Mouse (Mus musculus) lung, postnatal 0 days (tissue): ENCODE measurements at regions not wholly inside any gene's neighbourhood (a gene's known extent, or its start where the extent isn't known, plus 50 kb on each side); places are given as distances from the start of the nearest gene placed in this dataset.

ENCODE experiments used
- CTCF ChIP-seq: IDR thresholded peaks from 2 replicates; pipeline ENCODE4 v1.5.1; 2016; ENCODE audit warnings: antibody characterized with exemption, mild to moderate bottlenecking
- EP300 ChIP-seq: IDR thresholded peaks from 2 replicates; pipeline ENCODE4 v1.6.1; 2016; ENCODE audit warnings: antibody characterized with exemption, mild to moderate bottlenecking, control low read depth

DNA sequence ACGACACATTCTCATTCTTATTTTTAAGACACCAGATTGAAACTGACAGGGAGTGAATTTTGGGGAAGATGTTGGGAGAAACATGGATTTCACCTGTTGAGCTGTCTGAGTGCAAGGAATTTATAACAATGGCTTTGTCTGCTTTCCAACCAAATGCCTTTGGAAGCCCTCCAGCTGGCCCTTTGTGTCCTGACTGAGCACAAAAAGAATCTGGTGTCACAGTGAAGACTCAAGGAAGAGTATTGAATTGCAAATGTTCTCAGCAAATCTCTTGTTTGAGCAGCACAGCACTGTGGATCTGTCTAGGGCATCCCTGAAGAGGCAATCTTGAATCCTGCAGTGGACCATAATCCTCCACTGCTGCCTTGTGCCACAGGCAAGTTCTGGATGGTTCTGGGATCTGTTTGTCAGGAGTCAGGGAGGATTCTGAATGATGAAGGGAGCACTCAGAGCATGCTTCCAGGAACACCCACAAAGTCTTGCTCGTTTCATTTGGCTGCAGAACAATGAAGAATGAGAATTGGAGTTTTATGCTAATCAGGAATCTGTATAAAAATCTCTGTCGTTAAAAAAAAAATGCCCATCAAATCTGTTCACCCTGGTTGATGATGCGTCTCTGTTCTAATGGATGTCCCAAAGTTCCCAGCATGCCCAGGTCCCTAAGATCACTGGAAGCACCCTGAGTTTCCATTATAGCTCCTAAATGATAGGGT is 243.9 kb downstream of the Tcerg1l start:
- TF ChIP-seq CTCF (no peak), EP300 (no peak)
